Mouse (Mus musculus) kidney, embryonic 16.5 days (tissue): ENCODE results near the gene Arid2. TPM values are rescaled to one million over a fixed set of nuclear protein-coding genes. Genes with fewer than 3 reads are reported as not detected.
A peak's percentile ranks its signal among the peaks of the same experiment; 100 is the strongest.

ENCODE experiments used
- ATAC-seq: fragments of 200-750 bp; cut with Nextera tagmentation; 2 replicates; pipeline ENCODE4 v1.8.0; 2017; ENCODE audit warnings: moderate TSS enrichment; ENCODE audit not compliant: low FRiP score, low TSS enrichment
- H3K27ac ChIP-seq: fragments of 300-500 bp; sonication (generic); 2 replicates; pipeline ENCODE4 v1.5.1; 2014; ENCODE audit warnings: low read length
- H3K27me3 ChIP-seq: fragments of 300-500 bp; sonication (generic); 2 replicates; pipeline ENCODE4 v1.6.1; 2014; ENCODE audit warnings: low read length, control low read depth, mixed read lengths; ENCODE audit not compliant: insufficient read depth
- H3K36me3 ChIP-seq: fragments of 300-500 bp; sonication (generic); 2 replicates; pipeline ENCODE4 v1.6.1; 2014; ENCODE audit warnings: low read length, control low read depth, mixed read lengths; ENCODE audit not compliant: insufficient read depth
- H3K4me1 ChIP-seq: fragments of 300-500 bp; sonication (generic); 2 replicates; pipeline ENCODE4 v1.6.1; 2014; ENCODE audit warnings: low read length, control low read depth, mixed read lengths; ENCODE audit not compliant: insufficient read depth
- H3K4me2 ChIP-seq: fragments of 300-500 bp; sonication (generic); replicated peaks from 2 replicates; pipeline ENCODE4 v1.6.1; 2014; ENCODE audit warnings: low read depth, low read length
- H3K4me3 ChIP-seq: fragments of 300-500 bp; sonication (generic); 2 replicates; pipeline ENCODE4 v1.5.1; 2014; ENCODE audit warnings: mild to moderate bottlenecking, low read length
- H3K9ac ChIP-seq: fragments of 300-500 bp; sonication (generic); replicated peaks from 2 replicates; pipeline ENCODE4 v1.6.1; 2014; ENCODE audit warnings: low read length
- H3K9me3 ChIP-seq: fragments of 300-500 bp; sonication (generic); 2 replicates; pipeline ENCODE4 v1.6.1; 2016; ENCODE audit warnings: low read length, control low read depth
- WGBS: fragments of 180-500 bp; shearing (Covaris S2); extraction: QIAGEN DNeasy Blood & Tissue Kit; methylation state at CpG from one replicate; pipeline ENCODE4 v1.1.7; 2014; 5-methylcytosine and 5-hydroxymethylcytosine counted together
- polyA plus RNA-seq: library from polyadenylated mRNA; unstranded; fragments of >200 nt; fragmentation: Nextera tagmentation; extraction: Ambion mirVana; gene quantifications from 2 replicates; pipeline ENCODE4 v1.2.1, GENCODE M21; 2015

Gene Arid2
- polyA plus RNA-seq, 1 experiment from 2014 or later: 24.0 TPM

GRCm38 (mm10) chr15:96365351-96365750 lies 78.0 kb downstream of the Arid2 start:
- H3K4me3 ChIP-seq: no peak overlapping the region
- no peaks in the 10 kb centered on the region for H3K4me1 ChIP-seq
- ATAC-seq: no peak
- no peaks in the 10 kb centered on the region for H3K27me3 ChIP-seq
- no peak overlapping the region for H3K9ac ChIP-seq
- peaks cover 65% of the 10 kb centered on the region for H3K36me3 ChIP-seq
- H3K27ac ChIP-seq: no peak overlapping the region
- H3K4me2 ChIP-seq: no peak overlapping the region
- no peaks in the 10 kb centered on the region for H3K9me3 ChIP-seq
- 84% methylated on average over 3 of the region's 3 CpGs for WGBS

- 82% methylated on average over 11 of the region's 11 CpGs for WGBS
- no peak overlapping the region for H3K9ac ChIP-seq
Measured at GRCm38 (mm10) chr15:96366176-96366963, 79.1 kb downstream of the Arid2 start.

GRCm38 (mm10) chr15:96371311-96371710 lies 84.0 kb downstream of the Arid2 start:
- Histone ChIP-seq H3K4me2 (no peak overlapping the region), H3K9me3 (no peaks in the 10 kb centered on the region), H3K4me1 (no peaks in the 10 kb centered on the region), H3K9ac (no peak overlapping the region), H3K36me3 (peaks cover 59% of the 10 kb centered on the region), H3K27me3 (no peaks in the 10 kb centered on the region), H3K4me3 (no peak overlapping the region), H3K27ac (no peak overlapping the region)
- 96% methylated on average over 18 of the region's 18 CpGs for WGBS
- no peak for ATAC-seq

More at GRCm38 (mm10) chr15:96366176-96366963, 79.1 kb downstream of the Arid2 start:
- H3K4me2 ChIP-seq: no peak overlapping the region
- no peak overlapping the region for H3K27ac ChIP-seq
- no peaks in the 10 kb centered on the region for H3K27me3 ChIP-seq
- H3K4me1 ChIP-seq: no peaks in the 10 kb centered on the region
- H3K36me3 ChIP-seq: peaks cover 69% of the 10 kb centered on the region
- H3K4me3 ChIP-seq: no peak overlapping the region
- no peaks in the 10 kb centered on the region for H3K9me3 ChIP-seq
- no peak for ATAC-seq

GRCm38 (mm10) chr15:96372628-96373027 lies 85.3 kb downstream of the Arid2 start:
- ATAC-seq: no peak
- 95% methylated on average over 6 of the region's 6 CpGs for WGBS
- Histone ChIP-seq H3K36me3 (peaks cover 51% of the 10 kb centered on the region), H3K4me3 (no peak overlapping the region), H3K9ac (no peak overlapping the region), H3K4me2 (no peak overlapping the region), H3K27me3 (no peaks in the 10 kb centered on the region), H3K9me3 (no peaks in the 10 kb centered on the region), H3K4me1 (no peaks in the 10 kb centered on the region), H3K27ac (no peak overlapping the region)

GRCm38 (mm10) chr15:96373161-96373560 lies 85.8 kb downstream of the Arid2 start:
- no peak overlapping the region for H3K4me3 ChIP-seq
- H3K9me3 ChIP-seq: no peaks in the 10 kb centered on the region
- H3K4me1 ChIP-seq: no peaks in the 10 kb centered on the region
- WGBS: 89% methylated on average over 5 of the region's 5 CpGs
- no peak overlapping the region for H3K27ac ChIP-seq
- no peak for ATAC-seq
- no peaks in the 10 kb centered on the region for H3K27me3 ChIP-seq
- no peak overlapping the region for H3K4me2 ChIP-seq
- H3K9ac ChIP-seq: no peak overlapping the region
- H3K36me3 ChIP-seq: peaks cover 46% of the 10 kb centered on the region

GRCm38 (mm10) chr15:96376214-96376613 lies 88.9 kb downstream of the Arid2 start:
- peaks cover 34% of the 10 kb centered on the region for H3K36me3 ChIP-seq
- H3K9ac ChIP-seq: no peak overlapping the region
- 91% methylated on average over 2 of the region's 2 CpGs for WGBS
- ATAC-seq: no peak
- no peaks in the 10 kb centered on the region for H3K9me3 ChIP-seq
- H3K27ac ChIP-seq: no peak overlapping the region
- no peaks in the 10 kb centered on the region for H3K27me3 ChIP-seq
- no peak overlapping the region for H3K4me3 ChIP-seq
- H3K4me2 ChIP-seq: no peak overlapping the region
- H3K4me1 ChIP-seq: no peaks in the 10 kb centered on the region

- ATAC-seq: no peak
- H3K27me3 ChIP-seq: no peaks in the 10 kb centered on the region
- no peak overlapping the region for H3K9ac ChIP-seq
- WGBS: 87% methylated on average over 5 of the region's 5 CpGs
- no peak overlapping the region for H3K27ac ChIP-seq
- peaks cover 25% of the 10 kb centered on the region for H3K36me3 ChIP-seq
- H3K4me2 ChIP-seq: no peak overlapping the region
- H3K9me3 ChIP-seq: no peaks in the 10 kb centered on the region
- no peaks in the 10 kb centered on the region for H3K4me1 ChIP-seq
- no peak overlapping the region for H3K4me3 ChIP-seq
Measured at GRCm38 (mm10) chr15:96377263-96377662, 89.9 kb downstream of the Arid2 start.

- no peak overlapping the region for H3K27ac ChIP-seq
- H3K9me3 ChIP-seq: no peaks in the 10 kb centered on the region
- H3K4me1 ChIP-seq: no peaks in the 10 kb centered on the region
- H3K4me3 ChIP-seq: no peak overlapping the region
- H3K27me3 ChIP-seq: no peaks in the 10 kb centered on the region
- no peak overlapping the region for H3K4me2 ChIP-seq
- H3K36me3 ChIP-seq: peaks cover 25% of the 10 kb centered on the region
- no peak overlapping the region for H3K9ac ChIP-seq
- 87% methylated on average over 7 of the region's 7 CpGs for WGBS
- ATAC-seq: no peak
Measured at GRCm38 (mm10) chr15:96377701-96378100, 90.4 kb downstream of the Arid2 start.

GRCm38 (mm10) chr15:96382223-96382622 lies 94.9 kb downstream of the Arid2 start:
- 86% methylated on average over 11 of the region's 11 CpGs for WGBS
- no peak overlapping the region for H3K9ac ChIP-seq
- H3K4me3 ChIP-seq: no peak overlapping the region
- no peak overlapping the region for H3K27ac ChIP-seq
- peaks cover 41% of the 10 kb centered on the region for H3K36me3 ChIP-seq
- no peaks in the 10 kb centered on the region for H3K9me3 ChIP-seq
- no peaks in the 10 kb centered on the region for H3K27me3 ChIP-seq
- ATAC-seq: no peak
- H3K4me2 ChIP-seq: no peak overlapping the region
- H3K4me1 ChIP-seq: no peaks in the 10 kb centered on the region

- no peaks in the 10 kb centered on the region for H3K9me3 ChIP-seq
- no peaks in the 10 kb centered on the region for H3K4me1 ChIP-seq
- H3K27ac ChIP-seq: no peak overlapping the region
- WGBS: 74% methylated on average over 1 of the region's 1 CpGs
- H3K9ac ChIP-seq: no peak overlapping the region
- H3K36me3 ChIP-seq: peaks cover 44% of the 10 kb centered on the region
- ATAC-seq: peak; percentile 81; the same call in 1 of the 2 replicates
- no peak overlapping the region for H3K4me3 ChIP-seq
- H3K27me3 ChIP-seq: no peaks in the 10 kb centered on the region
- H3K4me2 ChIP-seq: no peak overlapping the region
Measured at GRCm38 (mm10) chr15:96388565-96388964, 101.2 kb downstream of the Arid2 start.
